Mouse (Mus musculus) cerebellum, adult 2 months (tissue): ENCODE measurements around the gene Fgfr2.

Experiments
- CTCF ChIP-seq: fragments of 200-500 bp; IDR thresholded peaks from 2 replicates; pipeline ENCODE4 v1.5.1; 2011; ENCODE audit warnings: low read depth, mild to moderate bottlenecking, control low read depth, low read length, moderate library complexity, borderline replicate concordance; ENCODE audit not compliant: insufficient read depth
- POLR2A ChIP-seq: fragments of 200-500 bp; IDR thresholded peaks from 2 replicates; pipeline ENCODE4 v1.6.1; 2011; ENCODE audit warnings: low read length, control low read depth, borderline replicate concordance; ENCODE audit not compliant: insufficient read depth

DNA sequence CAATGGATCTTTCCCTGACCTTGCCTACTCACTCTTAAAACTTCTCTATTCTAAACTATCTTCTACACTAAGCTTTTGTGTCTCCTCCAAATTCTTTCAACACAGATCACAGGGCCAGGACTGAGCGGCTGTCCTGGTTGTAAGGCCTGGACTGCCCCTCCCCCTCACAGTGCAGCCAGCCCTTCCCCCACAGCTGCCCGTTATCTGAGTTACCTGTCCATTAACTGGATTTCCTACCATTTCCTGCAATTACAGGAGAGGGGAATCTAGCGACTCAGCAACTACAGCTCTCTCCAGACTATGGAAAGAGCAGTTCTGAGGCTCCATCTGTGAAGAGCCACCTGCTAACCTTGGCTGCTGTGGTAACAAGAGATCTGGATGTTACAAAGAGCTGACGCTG is 567.2 kb downstream of the Fgfr2 start:
- no peak for TF ChIP-seq CTCF
- no peak for TF ChIP-seq POLR2A
